Mouse (Mus musculus) heart, postnatal 0 days (tissue): ENCODE measurements around the gene Cdc45. TPM values are rescaled to one million over a fixed set of nuclear protein-coding genes. Genes with fewer than 3 reads are reported as not detected.
A peak's percentile ranks its signal among the peaks of the same experiment; 100 is the strongest.

Experiments
- ATAC-seq: fragments of 200-750 bp; cut with Nextera tagmentation; 2 replicates; pipeline ENCODE4 v1.8.0; 2017; ENCODE audit warnings: low read depth, moderate number of reproducible peaks, moderate library complexity; ENCODE audit not compliant: insufficient read depth
- DNase-seq: peaks from one replicate; pipeline ENCODE4 v3.0.0-alpha.2; 2016; ENCODE audit warnings: low spot score
- H3K27ac ChIP-seq: fragments of 300-500 bp; sonication (generic); 2 replicates; pipeline ENCODE4 v1.5.1; 2014; ENCODE audit warnings: low read depth, mild to moderate bottlenecking
- H3K27me3 ChIP-seq: fragments of 300-500 bp; sonication (generic); 2 replicates; pipeline ENCODE4 v1.6.1; 2014; ENCODE audit warnings: low read length, mixed read lengths; ENCODE audit not compliant: control insufficient read depth, insufficient read depth
- H3K36me3 ChIP-seq: fragments of 300-500 bp; sonication (generic); replicated peaks from 2 replicates; pipeline ENCODE4 v1.6.1; 2014; ENCODE audit warnings: low read length, mixed read lengths; ENCODE audit not compliant: control insufficient read depth, insufficient read depth
- H3K4me1 ChIP-seq: fragments of 300-500 bp; sonication (generic); 2 replicates; pipeline ENCODE4 v1.6.1; 2014; ENCODE audit warnings: antibody characterized with exemption; ENCODE audit not compliant: control insufficient read depth, insufficient read depth
- H3K4me2 ChIP-seq: fragments of 300-500 bp; sonication (generic); 2 replicates; pipeline ENCODE4 v1.6.1; 2014; ENCODE audit warnings: low read depth, mild to moderate bottlenecking, low read length, moderate library complexity
- H3K4me3 ChIP-seq: fragments of 300-500 bp; sonication (generic); 2 replicates; pipeline ENCODE4 v1.5.1; 2014; ENCODE audit warnings: low read depth, low read length
- H3K9ac ChIP-seq: fragments of 300-500 bp; sonication (generic); replicated peaks from 2 replicates; pipeline ENCODE4 v1.6.1; 2014; ENCODE audit warnings: low read depth, low read length, mixed read lengths
- H3K9me3 ChIP-seq: fragments of 300-500 bp; sonication (generic); replicated peaks from 2 replicates; pipeline ENCODE4 v1.6.1; 2016; ENCODE audit warnings: low read length; ENCODE audit not compliant: control insufficient read depth
- CTCF ChIP-seq: IDR thresholded peaks from 2 replicates; pipeline ENCODE4 v1.5.1; 2016; ENCODE audit warnings: antibody characterized with exemption, control low read depth, low read depth
- EP300 ChIP-seq: IDR thresholded peaks from 2 replicates; pipeline ENCODE4 v1.6.1; 2016; ENCODE audit warnings: antibody characterized with exemption, low read depth
- WGBS: fragments of 180-500 bp; shearing (Covaris S2); extraction: QIAGEN DNeasy Blood & Tissue Kit; methylation state at CpG from one replicate; pipeline ENCODE4 v1.1.7; 2014; 5-methylcytosine and 5-hydroxymethylcytosine counted together
- polyA plus RNA-seq: library from polyadenylated mRNA; unstranded; fragments of >200 nt; fragmentation: Nextera tagmentation; extraction: Ambion mirVana; gene quantifications from 2 replicates; pipeline ENCODE4 v1.2.1, GENCODE M21; 2015
- total RNA-seq: library from RNA; depleted of rRNA; stranded (reverse); fragments of >200 nt; gene quantifications from 2 replicates; pipeline ENCODE4 v1.2.3, GENCODE M21; 2014; ENCODE audit warnings: low replicate concordance

Gene Cdc45
- total and polyA plus RNA-seq, 2 experiments from 2014 or later: 10.3 to 16.3 TPM

- H3K9me3 ChIP-seq: no peaks in the 10 kb centered on the region
- peak overlapping the region; percentile 11; the same call in 1 of the 2 replicates for H3K27ac ChIP-seq
- H3K4me2 ChIP-seq: peak overlapping the region; percentile 65
- ATAC-seq: no peak
- TF ChIP-seq EP300: no peak
- no peak for TF ChIP-seq CTCF
- peaks cover 34% of the 10 kb centered on the region for H3K27me3 ChIP-seq
- peak overlapping the region; percentile 58 for H3K9ac ChIP-seq
- H3K36me3 ChIP-seq: peaks cover 12% of the 10 kb centered on the region; the same call in 1 of the 2 replicates
- WGBS: 48% methylated on average over 2 of the region's 2 CpGs
- DNase-seq: no peak
- H3K4me3 ChIP-seq: peak overlapping the region; percentile 54
- no peaks in the 10 kb centered on the region for H3K4me1 ChIP-seq
These were observed 33.3 kb downstream of the Cdc45 start for GRCm38 (mm10) chr16:18778461-18778860.

- ATAC-seq (0 out of 2 replicates have a peak, but pooled peaks have one; percentile 1), DNase-seq (no peak)
- H3K27me3 ChIP-seq: peaks cover 34% of the 10 kb centered on the region
- H3K9ac ChIP-seq: peak overlapping the region; percentile 58
- H3K27ac ChIP-seq: peak overlapping the region; percentile 81
- whole genome bisulfite sequencing: 3% methylated on average over 79 of the region's 80 CpGs
- peak overlapping the region; percentile 54 for H3K4me3 ChIP-seq
- peaks cover 5% of the 10 kb centered on the region; the same call in 1 of the 2 replicates for H3K36me3 ChIP-seq
- TF ChIP-seq EP300: no peak
- TF ChIP-seq CTCF: no peak
- H3K4me1 ChIP-seq: no peaks in the 10 kb centered on the region
- peak overlapping the region; percentile 65 for H3K4me2 ChIP-seq
- H3K9me3 ChIP-seq: no peaks in the 10 kb centered on the region
These were observed 34.4 kb downstream of the Cdc45 start for GRCm38 (mm10) chr16:18777101-18778080.

- H3K9me3 ChIP-seq: no peaks in the 10 kb centered on the region
- WGBS: 11% methylated on average over 19 of the region's 19 CpGs
- TF ChIP-seq EP300 (no peak), CTCF (no peak)
- H3K27ac ChIP-seq: peak within 1 kb of the TSS; percentile 81
- no peaks in the 10 kb centered on the region for H3K4me1 ChIP-seq
- no peaks in the 10 kb centered on the region for H3K36me3 ChIP-seq
- peak within 1 kb of the TSS; percentile 54 for H3K4me3 ChIP-seq
- peaks cover 34% of the 10 kb centered on the region for H3K27me3 ChIP-seq
- peak within 1 kb of the TSS; percentile 58 for H3K9ac ChIP-seq
- ATAC-seq (peak; percentile 75), DNase-seq (peak; percentile 15)
- H3K4me2 ChIP-seq: peak within 1 kb of the TSS; percentile 65
These were observed 35.2 kb downstream of the Cdc45 start, which contains the start of gene Cldn5 for GRCm38 (mm10) chr16:18776556-18777100. Gene Cldn5 (plus strand): TSS chr16:18776847.

- peak; percentile 67; the same call in 1 of the 2 replicates for TF ChIP-seq EP300
- TF ChIP-seq CTCF: no peak
- H3K4me3 ChIP-seq: peak overlapping the region; percentile 54
- no peaks in the 10 kb centered on the region for H3K9me3 ChIP-seq
- no peaks in the 10 kb centered on the region for H3K36me3 ChIP-seq
- H3K9ac ChIP-seq: no peak overlapping the region
- H3K4me1 ChIP-seq: no peaks in the 10 kb centered on the region
- H3K4me2 ChIP-seq: peak overlapping the region; percentile 65
- H3K27ac ChIP-seq: peak overlapping the region; percentile 81
- WGBS: 47% methylated on average over 18 of the region's 18 CpGs
- DNase-seq (no peak), ATAC-seq (peak; percentile 57)
- peaks cover 34% of the 10 kb centered on the region for H3K27me3 ChIP-seq
These were observed 35.9 kb downstream of the Cdc45 start for GRCm38 (mm10) chr16:18775621-18776555.

GRCm38 (mm10) chr16:18773936-18774335 lies 37.9 kb downstream of the Cdc45 start:
- Histone ChIP-seq H3K4me2 (no peak overlapping the region), H3K36me3 (no peaks in the 10 kb centered on the region), H3K9me3 (no peaks in the 10 kb centered on the region), H3K4me3 (no peak overlapping the region), H3K27me3 (peaks cover 34% of the 10 kb centered on the region), H3K4me1 (no peaks in the 10 kb centered on the region), H3K27ac (peak overlapping the region; percentile 46; the same call in 1 of the 2 replicates), H3K9ac (no peak overlapping the region)
- no peak for ATAC-seq
- TF ChIP-seq CTCF: no peak
- no peak for TF ChIP-seq EP300
- 22% methylated on average over 2 of the region's 2 CpGs for WGBS
- DNase-seq: no peak
